Mouse (Mus musculus) liver, postnatal 0 days (tissue): ENCODE measurements around the gene Il27. TPM values are rescaled to one million over a fixed set of nuclear protein-coding genes. Genes with fewer than 3 reads are reported as not detected.
A peak's percentile ranks its signal among the peaks of the same experiment; 100 is the strongest.

ENCODE experiments used
- ATAC-seq: fragments of 200-750 bp; cut with Nextera tagmentation; 2 replicates; pipeline ENCODE4 v1.8.0; 2017; ENCODE audit warnings: mild to moderate bottlenecking, moderate library complexity
- DNase-seq: peaks from one replicate; pipeline ENCODE4 v3.0.0-alpha.2; 2016
- H3K27ac ChIP-seq: fragments of 300-500 bp; sonication (generic); 2 replicates; pipeline ENCODE4 v1.5.1; 2014; ENCODE audit warnings: antibody characterized with exemption, moderate library complexity, mild to moderate bottlenecking, low read depth
- H3K27me3 ChIP-seq: fragments of 300-500 bp; sonication (generic); 2 replicates; pipeline ENCODE4 v1.6.1; 2014; ENCODE audit warnings: low read length, control low read depth, mixed read lengths; ENCODE audit not compliant: insufficient read depth
- H3K36me3 ChIP-seq: fragments of 300-500 bp; sonication (generic); replicated peaks from 2 replicates; pipeline ENCODE4 v1.6.1; 2014; ENCODE audit warnings: mild to moderate bottlenecking, control low read depth, low read length, moderate library complexity, mixed read lengths; ENCODE audit not compliant: insufficient read depth
- H3K4me1 ChIP-seq: fragments of 300-500 bp; sonication (generic); 2 replicates; pipeline ENCODE4 v1.6.1; 2014; ENCODE audit warnings: antibody characterized with exemption, mild to moderate bottlenecking, control low read depth; ENCODE audit not compliant: insufficient read depth
- H3K4me2 ChIP-seq: fragments of 300-500 bp; sonication (generic); 2 replicates; pipeline ENCODE4 v1.6.1; 2014; ENCODE audit warnings: low read depth, mild to moderate bottlenecking, low read length, moderate library complexity, mixed read lengths
- H3K4me3 ChIP-seq: fragments of 300-500 bp; sonication (generic); 2 replicates; pipeline ENCODE4 v1.5.1; 2014; ENCODE audit warnings: low read depth, low read length
- H3K9ac ChIP-seq: fragments of 300-500 bp; sonication (generic); replicated peaks from 2 replicates; pipeline ENCODE4 v1.6.1; 2014; ENCODE audit warnings: mild to moderate bottlenecking, moderate library complexity
- H3K9me3 ChIP-seq: fragments of 300-500 bp; sonication (generic); 2 replicates; pipeline ENCODE4 v1.6.1; 2016; ENCODE audit warnings: mild to moderate bottlenecking, control low read depth, low read length, mixed read lengths
- CTCF ChIP-seq: sonication (generic); IDR thresholded peaks from 2 replicates; pipeline ENCODE4 v1.5.1; 2016; ENCODE audit warnings: antibody characterized with exemption, low read depth
- EP300 ChIP-seq: IDR thresholded peaks from 2 replicates; pipeline ENCODE4 v1.6.1; 2016; ENCODE audit warnings: antibody characterized with exemption, low read depth, mild to moderate bottlenecking
- WGBS: fragments of 180-500 bp; shearing (Covaris S2); extraction: QIAGEN DNeasy Blood & Tissue Kit; methylation state at CpG from one replicate; pipeline ENCODE4 v1.1.7; 2014; ENCODE audit not compliant: insufficient replicate concordance; 5-methylcytosine and 5-hydroxymethylcytosine counted together
- polyA plus RNA-seq: library from polyadenylated mRNA; unstranded; fragments of >200 nt; fragmentation: Nextera tagmentation; extraction: Ambion mirVana; gene quantifications from 2 replicates; pipeline ENCODE4 v1.2.1, GENCODE M21; 2015

Il27 gene
- polyA plus RNA-seq, 1 experiment from 2014 or later: 0.18 TPM

DNA sequence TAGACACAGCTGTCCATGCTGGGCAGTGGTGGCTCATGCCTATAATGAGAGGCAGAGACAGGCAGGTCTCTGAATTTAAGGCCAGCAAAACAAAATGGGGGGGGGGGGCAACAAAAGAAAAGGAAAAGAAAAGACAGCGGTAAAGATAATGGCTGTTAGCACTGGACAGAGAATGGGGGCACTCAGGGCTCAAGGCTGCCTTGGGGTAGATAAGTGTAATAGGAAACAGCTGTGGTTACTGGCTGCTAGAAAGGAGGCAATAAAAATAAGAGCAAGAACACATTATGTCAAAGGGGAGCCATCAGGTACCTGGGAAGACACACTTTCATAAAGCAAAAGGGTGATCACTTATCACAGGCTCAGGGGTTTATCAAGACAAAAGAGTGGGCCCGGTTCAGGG is 37.7 kb upstream of the Il27 start:
- no peak for ATAC-seq
- no peaks in the 10 kb centered on the region for H3K27me3 ChIP-seq

GRCm38 (mm10) chr7:126630824-126631518 is 36.2 kb upstream of the Il27 start, which contains the start of gene Nupr1:
Nupr1 (minus strand) TSS chr7:126630861.
- ATAC-seq (no peak), DNase-seq (no peak)
- H3K9ac ChIP-seq: no peak within 1 kb of the TSS
- H3K36me3 ChIP-seq: no peaks in the 10 kb centered on the region
- H3K27ac ChIP-seq: no peak within 1 kb of the TSS
- H3K4me1 ChIP-seq: no peaks in the 10 kb centered on the region; the same call in 1 of the 2 replicates
- H3K27me3 ChIP-seq: no peaks in the 10 kb centered on the region
- H3K4me3 ChIP-seq: no peak within 1 kb of the TSS
- TF ChIP-seq CTCF (no peak), EP300 (no peak)
- 78% methylated on average over 4 of the region's 4 CpGs for WGBS
- no peaks in the 10 kb centered on the region for H3K9me3 ChIP-seq
- no peak within 1 kb of the TSS for H3K4me2 ChIP-seq

More for the DNA sequence above, 37.7 kb upstream of the Il27 start:
- WGBS: 49% methylated on average over 2 of the region's 2 CpGs
- DNase-seq: no peak
- no peak for TF ChIP-seq EP300
- no peak for TF ChIP-seq CTCF
- Histone ChIP-seq H3K36me3 (no peaks in the 10 kb centered on the region), H3K9me3 (no peaks in the 10 kb centered on the region), H3K27ac (no peak overlapping the region), H3K4me1 (no peaks in the 10 kb centered on the region; the same call in 1 of the 2 replicates), H3K9ac (no peak overlapping the region), H3K4me3 (no peak overlapping the region), H3K4me2 (no peak overlapping the region)

DNA sequence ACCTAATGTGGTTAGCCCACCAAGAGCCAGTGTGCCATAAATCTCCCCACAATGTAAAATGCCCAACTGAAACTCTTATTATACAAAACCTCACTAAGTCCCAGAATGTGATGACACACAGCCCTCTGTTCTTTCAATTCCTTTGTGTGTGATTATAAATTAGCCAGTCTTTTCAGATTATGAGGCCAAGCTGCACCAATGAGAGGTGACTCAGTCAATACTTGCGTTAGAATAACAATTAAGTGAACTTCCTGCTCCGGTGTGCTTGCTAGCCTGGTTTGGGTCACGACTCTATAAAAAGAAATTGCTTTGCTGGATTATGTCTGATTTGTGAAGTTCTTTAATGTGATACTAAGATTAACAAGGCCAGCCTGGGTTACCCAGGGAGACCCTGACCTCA is 35.2 kb upstream of the Il27 start:
- DNase-seq (no peak), ATAC-seq (no peak)
- H3K27me3 ChIP-seq: no peaks in the 10 kb centered on the region
- H3K9ac ChIP-seq: no peak overlapping the region
- no peak overlapping the region for H3K27ac ChIP-seq
- no peak overlapping the region for H3K4me3 ChIP-seq
- H3K9me3 ChIP-seq: no peaks in the 10 kb centered on the region
- no peak overlapping the region for H3K4me2 ChIP-seq
- 35% methylated on average over 3 of the region's 3 CpGs for WGBS
- peaks cover 10% of the 10 kb centered on the region; the same call in 1 of the 2 replicates for H3K4me1 ChIP-seq
- TF ChIP-seq CTCF (no peak), EP300 (no peak)
- no peaks in the 10 kb centered on the region for H3K36me3 ChIP-seq

GRCm38 (mm10) chr7:126628111-126628510 is 33.4 kb upstream of the Il27 start:
- 67% methylated on average over 6 of the region's 6 CpGs for WGBS

DNA sequence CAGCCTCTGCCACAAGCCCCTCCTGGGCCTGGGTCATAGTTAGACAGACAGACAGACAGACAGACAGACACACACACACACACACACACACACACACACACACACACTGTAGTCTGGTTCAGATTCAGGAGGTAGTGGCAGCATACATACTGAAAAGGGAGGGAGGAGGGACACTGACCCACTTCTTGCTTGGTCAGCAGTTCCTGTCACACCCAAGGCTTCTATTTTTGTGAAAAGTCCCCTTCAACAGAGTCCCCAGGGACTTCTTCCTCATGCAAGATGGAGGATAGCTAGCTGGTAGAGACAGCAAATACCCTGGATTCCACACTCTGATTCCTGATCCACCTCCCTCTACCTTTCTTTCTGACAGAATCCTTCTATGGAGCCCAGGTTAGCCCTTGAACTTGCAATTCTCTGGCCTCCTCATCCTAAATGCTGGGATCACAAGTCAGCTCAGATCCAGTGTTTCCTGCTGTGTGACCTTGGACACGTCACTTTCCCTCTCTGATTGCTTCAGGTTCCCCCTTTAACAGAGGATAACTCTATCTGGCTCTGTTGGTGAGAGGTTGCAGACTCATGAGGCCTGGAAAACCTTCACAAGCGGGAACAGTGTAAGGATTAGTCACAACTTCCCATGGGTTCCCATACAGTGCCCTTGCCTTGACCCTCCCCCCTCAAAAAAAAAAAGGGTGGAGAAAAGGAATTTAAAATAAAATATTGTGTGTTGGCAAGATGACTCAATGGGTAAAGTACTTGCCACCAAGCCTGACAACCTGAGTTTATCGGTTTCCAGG is 31.3 kb upstream of the Il27 start:
- peak overlapping the region; percentile 54 for H3K4me2 ChIP-seq
- TF ChIP-seq CTCF: no peak
- no peak for TF ChIP-seq EP300
- H3K27me3 ChIP-seq: no peaks in the 10 kb centered on the region
- peak overlapping the region; percentile 30; the same call in 1 of the 2 replicates for H3K9ac ChIP-seq
- no peak; the same call in 1 of the 2 replicates for ATAC-seq
- no peak overlapping the region for H3K4me3 ChIP-seq
- 0 out of 2 replicates have a peak overlapping the region, but pooled peaks have one; percentile 18 for H3K27ac ChIP-seq
- DNase-seq: no peak
- no peaks in the 10 kb centered on the region for H3K9me3 ChIP-seq
- H3K36me3 ChIP-seq: 0 out of 2 replicates have a peak, but pooled peaks cover 2% of the 10 kb centered on the region
- 74% methylated on average over 3 of the region's 3 CpGs for WGBS
- H3K4me1 ChIP-seq: peaks cover 21% of the 10 kb centered on the region; the same call in 1 of the 2 replicates

More at GRCm38 (mm10) chr7:126628111-126628510, 33.4 kb upstream of the Il27 start:
- H3K4me3 ChIP-seq: no peak overlapping the region
- H3K9ac ChIP-seq: no peak overlapping the region
- no peaks in the 10 kb centered on the region for H3K27me3 ChIP-seq
- no peak overlapping the region for H3K27ac ChIP-seq
- H3K4me1 ChIP-seq: peaks cover 17% of the 10 kb centered on the region; the same call in 1 of the 2 replicates
- DNase-seq (no peak), ATAC-seq (no peak)
- TF ChIP-seq CTCF (no peak), EP300 (no peak)
- no peaks in the 10 kb centered on the region for H3K36me3 ChIP-seq
- no peak overlapping the region for H3K4me2 ChIP-seq
- no peaks in the 10 kb centered on the region for H3K9me3 ChIP-seq

- H3K36me3 ChIP-seq: 0 out of 2 replicates have a peak, but pooled peaks cover 2% of the 10 kb centered on the region
- H3K4me3 ChIP-seq: no peak overlapping the region
- ATAC-seq (peak; percentile 87), DNase-seq (peak; percentile 73)
- no peaks in the 10 kb centered on the region for H3K27me3 ChIP-seq
- no peaks in the 10 kb centered on the region for H3K9me3 ChIP-seq
- H3K9ac ChIP-seq: peak overlapping the region; percentile 30; the same call in 1 of the 2 replicates
- 13% methylated on average over 6 of the region's 6 CpGs for WGBS
- peaks cover 21% of the 10 kb centered on the region; the same call in 1 of the 2 replicates for H3K4me1 ChIP-seq
- H3K4me2 ChIP-seq: peak overlapping the region; percentile 54
- TF ChIP-seq CTCF (no peak), EP300 (no peak; the same call in 1 of the 2 replicates)
- 0 out of 2 replicates have a peak overlapping the region, but pooled peaks have one; percentile 18 for H3K27ac ChIP-seq
Measured at GRCm38 (mm10) chr7:126625369-126625768, 30.6 kb upstream of the Il27 start.
